Mouse (Mus musculus) hindbrain, embryonic 13.5 days (tissue): ENCODE measurements around the gene B3gnt2. TPM values are rescaled to one million over a fixed set of nuclear protein-coding genes. Genes with fewer than 3 reads are reported as not detected.

Experiments used
- ATAC-seq: fragments of 200-750 bp; cut with Nextera tagmentation; 2 replicates; pipeline ENCODE4 v1.8.0; 2017; ENCODE audit warnings: moderate TSS enrichment; ENCODE audit not compliant: low FRiP score
- H3K27ac ChIP-seq: fragments of 300-500 bp; sonication (generic); 2 replicates; pipeline ENCODE4 v1.5.1; 2015; ENCODE audit warnings: inconsistent platforms, mild to moderate bottlenecking, moderate library complexity
- H3K27me3 ChIP-seq: fragments of 300-500 bp; sonication (generic); 2 replicates; pipeline ENCODE4 v1.6.1; 2015; ENCODE audit warnings: mild to moderate bottlenecking, inconsistent platforms
- H3K36me3 ChIP-seq: fragments of 300-500 bp; sonication (generic); 2 replicates; pipeline ENCODE4 v1.6.1; 2015; ENCODE audit warnings: mild to moderate bottlenecking, inconsistent platforms
- H3K4me1 ChIP-seq: fragments of 300-500 bp; sonication (generic); replicated peaks from 2 replicates; pipeline ENCODE4 v1.6.1; 2015; ENCODE audit warnings: inconsistent platforms
- H3K4me2 ChIP-seq: fragments of 300-500 bp; sonication (generic); 2 replicates; pipeline ENCODE4 v1.6.1; 2015; ENCODE audit warnings: inconsistent platforms, mild to moderate bottlenecking, moderate library complexity
- H3K4me3 ChIP-seq: fragments of 300-500 bp; sonication (generic); 2 replicates; pipeline ENCODE4 v1.5.1; 2015; ENCODE audit warnings: mild to moderate bottlenecking, inconsistent platforms
- H3K9ac ChIP-seq: fragments of 300-500 bp; sonication (generic); 2 replicates; pipeline ENCODE4 v1.6.1; 2015; ENCODE audit warnings: mild to moderate bottlenecking, inconsistent platforms
- H3K9me3 ChIP-seq: fragments of 300-500 bp; sonication (generic); 2 replicates; pipeline ENCODE4 v1.6.1; 2016; ENCODE audit warnings: inconsistent platforms
- WGBS: fragments of 180-500 bp; shearing (Covaris S2); methylation state at CpG from one replicate; pipeline ENCODE4 v1.1.7; 2015; 5-methylcytosine and 5-hydroxymethylcytosine counted together
- polyA plus RNA-seq: library from polyadenylated mRNA; unstranded; fragments of >200 nt; fragmentation: Nextera tagmentation; extraction: Ambion mirVana; gene quantifications from 2 replicates; pipeline ENCODE4 v1.2.1, GENCODE M21; 2015

Gene B3gnt2
- polyA plus RNA-seq, 1 experiment from 2014 or later = 1.5 TPM

DNA sequence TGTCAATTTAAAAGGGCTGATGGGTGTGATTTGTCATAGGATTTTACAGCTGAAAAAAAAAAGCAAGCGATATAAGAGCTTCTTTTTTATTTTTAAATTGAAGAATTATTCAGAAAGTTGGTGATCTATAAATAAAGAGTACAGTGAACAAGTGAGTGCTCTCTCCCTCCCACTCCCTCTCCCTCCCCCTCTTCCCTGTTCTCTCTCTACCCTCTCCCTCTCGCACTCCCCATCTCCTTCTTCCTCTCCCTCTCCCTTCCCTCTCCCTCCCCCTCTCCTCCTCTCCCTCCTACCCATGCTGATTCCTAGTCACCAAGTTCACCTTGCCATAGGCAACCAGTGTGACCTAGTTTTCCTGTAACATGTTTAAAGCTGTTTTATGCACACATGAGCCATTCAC, 140.7 kb downstream of the B3gnt2 start:
- Histone ChIP-seq H3K4me2 (no peak overlapping the region), H3K9me3 (no peaks in the 10 kb centered on the region), H3K4me3 (no peak overlapping the region), H3K9ac (no peak overlapping the region), H3K4me1 (no peaks in the 10 kb centered on the region), H3K27ac (no peak overlapping the region), H3K36me3 (no peaks in the 10 kb centered on the region), H3K27me3 (no peaks in the 10 kb centered on the region)
- ATAC-seq = no peak
- 59% methylated on average over 2 of the region's 2 CpGs for WGBS

GRCm38 (mm10) chr11:22719570-22719969, 141.2 kb downstream of the B3gnt2 start:
- ATAC-seq = no peak
- Histone ChIP-seq H3K4me2 (no peak overlapping the region), H3K4me3 (no peak overlapping the region), H3K36me3 (no peaks in the 10 kb centered on the region), H3K27me3 (no peaks in the 10 kb centered on the region), H3K4me1 (no peaks in the 10 kb centered on the region), H3K27ac (no peak overlapping the region), H3K9ac (no peak overlapping the region), H3K9me3 (no peaks in the 10 kb centered on the region)
- 74% methylated on average over 4 of the region's 4 CpGs for WGBS

- Histone ChIP-seq H3K9ac (no peak overlapping the region), H3K4me1 (no peaks in the 10 kb centered on the region), H3K27ac (no peak overlapping the region), H3K36me3 (no peaks in the 10 kb centered on the region), H3K27me3 (no peaks in the 10 kb centered on the region), H3K4me3 (no peak overlapping the region), H3K9me3 (no peaks in the 10 kb centered on the region), H3K4me2 (no peak overlapping the region)
- no peak for ATAC-seq
- 96% methylated on average over 7 of the region's 7 CpGs for WGBS
Measured at GRCm38 (mm10) chr11:22718036-22718435, 142.7 kb downstream of the B3gnt2 start.

GRCm38 (mm10) chr11:22711327-22711726, 149.4 kb downstream of the B3gnt2 start:
- Histone ChIP-seq H3K4me2 (no peak overlapping the region), H3K4me3 (no peak overlapping the region), H3K9ac (no peak overlapping the region), H3K9me3 (no peaks in the 10 kb centered on the region), H3K27ac (no peak overlapping the region), H3K36me3 (no peaks in the 10 kb centered on the region), H3K4me1 (no peaks in the 10 kb centered on the region), H3K27me3 (no peaks in the 10 kb centered on the region)
- no peak for ATAC-seq
- WGBS = 89% methylated on average over 3 of the region's 3 CpGs

DNA sequence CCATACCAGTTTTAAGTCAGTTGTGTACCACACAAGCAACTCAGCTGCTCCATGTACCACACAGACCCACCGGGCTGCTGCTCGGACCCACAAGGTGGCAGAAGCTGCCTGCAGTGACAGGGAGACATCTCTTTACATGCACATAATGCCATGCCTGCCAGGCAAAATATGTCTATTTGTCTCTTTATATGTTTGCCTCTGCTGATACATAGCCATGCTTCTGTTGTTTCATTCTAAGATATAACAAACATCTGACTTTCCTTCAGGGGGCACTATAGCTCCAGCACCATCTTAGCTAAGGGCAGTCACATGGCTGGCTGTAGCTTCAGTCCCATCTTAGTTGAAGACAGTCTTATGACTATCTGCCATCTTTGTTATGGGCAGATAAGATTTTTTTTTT, 150.2 kb downstream of the B3gnt2 start:
- no peaks in the 10 kb centered on the region for H3K36me3 ChIP-seq
- H3K4me3 ChIP-seq = no peak overlapping the region
- peak; percentile 92 for ATAC-seq
- no peak overlapping the region for H3K9ac ChIP-seq
- H3K9me3 ChIP-seq = no peaks in the 10 kb centered on the region
- no peak overlapping the region for H3K27ac ChIP-seq
- no peak overlapping the region for H3K4me2 ChIP-seq
- H3K4me1 ChIP-seq = no peaks in the 10 kb centered on the region
- WGBS = 89% methylated on average over 2 of the region's 2 CpGs
- no peaks in the 10 kb centered on the region for H3K27me3 ChIP-seq

Other genes with a start within 250 kb of the B3gnt2 start
- gene Zrsr1, start 111.0 kb upstream of the B3gnt2 start, polyA plus RNA-seq = 6.6 and 8.3 TPM in 2 replicates
- 4.8 and 6.1 TPM in 2 replicates for gene Gm28048, start 121.1 kb upstream of the B3gnt2 start, polyA plus RNA-seq
- gene Commd1, start 121.4 kb upstream of the B3gnt2 start, polyA plus RNA-seq = 287 and 301 TPM in 2 replicates
- 309 and 314 TPM in 2 replicates for gene Cct4, start 129.6 kb upstream of the B3gnt2 start, polyA plus RNA-seq
- 6.6 and 7.5 TPM in 2 replicates for gene Fam161a, start 146.6 kb upstream of the B3gnt2 start, polyA plus RNA-seq